Mouse (Mus musculus): ENCODE measurements around the gene Akirin1.

Gene Akirin1

DNA sequence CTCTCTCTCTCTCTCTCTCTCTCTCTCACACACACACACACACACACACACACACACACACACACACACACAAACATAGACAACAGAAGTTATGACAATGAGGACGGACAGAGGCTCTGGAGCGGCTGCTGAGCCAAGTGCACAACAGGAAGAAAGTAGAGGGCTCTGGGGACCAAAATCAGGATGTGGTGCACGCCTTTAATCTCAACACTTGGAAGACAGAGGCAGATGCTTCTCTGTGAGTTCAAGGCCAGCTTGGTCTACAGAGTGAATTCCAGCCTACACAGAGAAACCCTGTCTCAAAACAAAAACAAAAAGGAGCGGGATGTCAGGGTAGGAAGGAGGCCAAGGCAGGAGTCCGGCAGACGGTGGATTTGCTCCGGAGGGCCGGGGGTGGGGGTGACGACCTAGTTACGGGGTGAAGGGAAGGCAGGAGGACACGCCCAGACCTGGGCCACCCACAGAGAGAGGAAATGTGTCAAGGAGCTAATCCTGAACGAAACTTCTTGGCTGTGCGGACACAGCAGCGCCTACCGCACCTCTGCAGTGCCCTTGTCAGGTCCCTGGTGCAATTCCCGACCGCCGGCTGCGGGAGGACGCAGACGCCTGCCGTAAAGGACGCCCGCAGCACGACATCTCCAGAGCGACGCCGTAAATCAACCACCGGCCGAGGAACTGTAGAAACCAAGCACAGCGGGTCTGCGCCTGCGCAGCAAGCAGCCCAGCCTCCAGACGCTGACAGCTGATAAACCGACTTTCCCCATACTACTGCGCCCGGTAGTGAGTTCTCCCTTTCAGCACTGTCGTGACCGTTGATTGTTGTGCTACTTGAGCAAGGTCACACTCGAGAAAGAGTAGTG, 32.3 kb downstream of the Akirin1 start, which contains the start of gene Ndufs5:
Gene Ndufs5 (minus strand): TSS at position 629 of the 860 bp plus-strand sequence.
- peak; percentile 97 for DNase-seq (ENCODE audit: low spot score)

DNA sequence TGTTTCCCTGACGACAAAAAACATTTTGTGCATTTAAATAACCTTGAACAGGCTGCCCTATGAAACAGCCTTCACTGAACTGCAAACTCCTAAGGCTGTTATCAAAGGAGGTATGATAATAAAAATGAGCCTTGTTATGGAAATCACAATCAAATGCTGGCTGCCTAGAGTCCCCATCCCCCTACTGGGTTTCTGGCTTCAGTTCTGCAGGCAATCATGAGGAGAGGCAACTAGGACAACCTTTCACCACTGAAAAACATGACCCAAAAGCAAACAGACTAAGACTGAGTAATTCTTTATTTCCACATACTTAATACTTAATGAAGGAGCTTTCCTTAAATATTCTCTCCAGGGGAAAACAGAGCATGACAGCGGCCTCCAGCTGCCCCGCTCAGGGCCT, 37.7 kb downstream of the Akirin1 start:
- DNase-seq (ENCODE audit: low spot score): no peak

DNA sequence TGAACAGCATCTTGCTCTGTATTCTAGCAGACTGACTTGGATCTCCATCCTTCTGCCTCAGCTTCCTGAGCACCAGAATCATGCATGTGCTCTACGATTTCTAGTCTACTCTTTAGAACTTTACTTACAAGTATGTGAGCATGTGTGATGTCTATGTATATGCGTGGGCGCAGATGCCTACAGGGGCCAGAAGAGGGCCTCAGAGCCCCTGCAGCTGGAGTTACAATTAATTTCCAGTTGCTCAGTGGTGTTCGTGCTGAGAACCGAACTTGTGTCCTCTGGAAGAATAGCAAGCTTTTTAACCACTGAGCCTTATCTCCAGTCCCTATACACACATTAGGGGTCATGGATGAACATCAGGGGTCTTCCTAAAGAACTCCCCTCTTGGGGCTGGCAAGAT, 42.8 kb downstream of the Akirin1 start:
- DNase-seq (ENCODE audit: low spot score): no peak

DNA sequence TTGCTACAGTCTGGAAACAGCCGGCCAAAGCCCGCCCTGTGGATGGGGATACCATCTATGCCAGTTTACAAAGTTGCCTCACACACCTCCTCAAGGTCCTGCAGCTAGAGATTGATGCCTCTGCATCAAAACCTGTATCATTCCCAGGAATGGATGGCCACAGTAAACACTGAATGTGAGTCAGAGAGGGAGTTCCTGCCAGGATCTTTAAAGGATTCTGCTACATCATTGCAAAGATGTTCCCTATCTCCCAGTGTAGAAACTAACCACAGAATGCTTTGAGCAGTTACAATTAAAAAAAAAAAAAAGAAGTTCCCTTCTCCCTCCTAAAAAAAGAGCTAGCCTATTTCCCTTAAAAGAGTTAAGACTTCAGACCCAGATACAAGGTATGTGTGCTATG, 44.8 kb downstream of the Akirin1 start:
- DNase-seq (ENCODE audit: low spot score): no peak

DNA sequence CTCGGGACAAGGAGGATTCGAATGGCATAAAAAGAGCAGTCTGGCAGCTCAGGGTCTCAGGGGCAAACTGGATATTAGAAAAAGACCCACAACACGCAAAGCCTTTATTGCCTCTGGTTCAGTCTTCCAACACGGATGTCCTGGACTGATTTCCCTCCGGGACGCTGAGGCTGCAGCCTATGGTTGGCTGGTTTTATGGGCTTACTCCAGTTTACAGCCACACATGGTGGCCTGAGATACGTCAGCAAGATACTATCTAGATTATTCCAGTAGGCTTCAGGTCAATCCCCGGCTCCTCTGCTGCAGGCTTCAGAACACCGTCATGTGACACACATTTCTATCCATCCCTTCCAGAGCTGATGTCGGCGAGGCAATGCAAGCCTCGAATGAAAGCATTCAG, 56.8 kb downstream of the Akirin1 start:
- DNase-seq (ENCODE audit: low spot score): no peak

DNA sequence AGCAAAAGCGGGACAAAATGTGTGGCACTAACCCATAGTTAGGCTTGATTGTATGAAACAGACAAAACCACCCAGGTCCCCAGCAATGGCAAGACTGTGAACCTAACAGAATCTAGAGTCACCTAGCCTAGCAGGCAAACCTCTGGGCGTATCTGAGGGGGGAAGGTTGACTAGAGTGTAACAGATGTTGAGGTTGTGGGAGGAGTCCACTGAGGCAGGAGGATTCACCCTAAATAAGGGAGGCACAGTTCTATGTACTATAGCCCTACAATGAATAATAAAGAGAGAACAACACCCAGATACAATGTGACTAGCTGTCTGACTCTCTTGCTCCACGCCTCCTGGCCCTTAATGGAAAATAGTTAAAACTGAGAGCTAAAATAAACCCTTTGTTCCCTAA, 58.1 kb downstream of the Akirin1 start:
- no peak for DNase-seq (ENCODE audit: low spot score)

DNA sequence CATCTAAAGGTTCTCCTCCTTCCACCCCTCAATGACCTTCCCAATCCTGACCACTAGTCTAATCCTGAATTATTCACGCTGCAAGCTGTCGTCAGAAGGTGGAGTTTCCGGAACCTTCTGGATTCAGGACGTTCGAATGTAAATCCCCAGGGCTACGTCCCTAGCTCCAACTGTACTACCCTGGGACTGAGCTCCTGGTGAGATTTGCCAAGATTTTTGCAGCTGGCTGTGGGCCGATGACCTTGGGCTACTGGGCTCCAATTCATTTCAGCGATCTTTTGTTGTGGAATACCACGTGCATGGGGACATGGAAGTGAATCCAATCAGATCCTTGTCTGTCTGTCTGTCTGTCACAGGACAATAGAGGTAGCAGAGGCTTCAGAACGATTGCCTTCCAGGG, 59.8 kb downstream of the Akirin1 start:
- DNase-seq (ENCODE audit: low spot score): no peak

DNA sequence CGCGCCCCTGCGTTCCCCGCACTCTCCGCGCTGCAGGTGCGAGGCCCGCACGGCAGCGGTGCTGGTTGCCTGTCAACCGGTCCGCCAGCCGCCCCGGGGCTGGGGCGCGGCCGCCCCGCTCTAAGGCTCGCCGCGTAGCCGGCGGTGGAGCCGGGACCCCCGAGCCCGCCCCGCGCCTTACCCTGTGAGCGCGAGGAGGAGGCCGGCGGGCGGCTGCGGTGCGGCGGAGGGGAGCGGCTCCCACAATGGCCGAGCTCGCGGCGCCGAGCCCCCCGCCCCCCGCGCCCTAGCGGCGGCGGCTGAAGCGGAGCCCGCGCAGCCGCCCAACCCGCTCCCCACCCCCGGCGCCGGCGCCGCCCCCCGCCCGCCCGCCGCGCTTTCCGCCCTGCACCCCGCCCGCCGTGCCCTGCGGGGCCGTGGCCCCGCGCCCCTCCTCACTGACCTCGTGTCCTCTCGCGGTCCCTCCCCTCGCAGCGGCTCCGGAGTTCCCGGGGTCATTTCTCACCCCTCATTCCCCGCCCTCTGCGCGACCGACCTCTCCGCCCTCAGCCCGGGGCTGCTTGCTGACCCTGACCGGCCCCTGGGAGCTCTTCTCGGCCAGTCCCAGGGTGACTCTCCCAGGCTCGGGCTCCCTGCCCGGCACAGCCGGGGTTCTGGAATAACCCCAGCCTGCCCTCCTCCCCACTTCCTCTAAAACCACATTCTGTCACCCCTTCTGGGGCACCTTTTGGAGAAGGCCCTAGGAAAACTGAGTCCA, 62.9 kb downstream of the Akirin1 start:
- no peak for DNase-seq (ENCODE audit: low spot score)

DNA sequence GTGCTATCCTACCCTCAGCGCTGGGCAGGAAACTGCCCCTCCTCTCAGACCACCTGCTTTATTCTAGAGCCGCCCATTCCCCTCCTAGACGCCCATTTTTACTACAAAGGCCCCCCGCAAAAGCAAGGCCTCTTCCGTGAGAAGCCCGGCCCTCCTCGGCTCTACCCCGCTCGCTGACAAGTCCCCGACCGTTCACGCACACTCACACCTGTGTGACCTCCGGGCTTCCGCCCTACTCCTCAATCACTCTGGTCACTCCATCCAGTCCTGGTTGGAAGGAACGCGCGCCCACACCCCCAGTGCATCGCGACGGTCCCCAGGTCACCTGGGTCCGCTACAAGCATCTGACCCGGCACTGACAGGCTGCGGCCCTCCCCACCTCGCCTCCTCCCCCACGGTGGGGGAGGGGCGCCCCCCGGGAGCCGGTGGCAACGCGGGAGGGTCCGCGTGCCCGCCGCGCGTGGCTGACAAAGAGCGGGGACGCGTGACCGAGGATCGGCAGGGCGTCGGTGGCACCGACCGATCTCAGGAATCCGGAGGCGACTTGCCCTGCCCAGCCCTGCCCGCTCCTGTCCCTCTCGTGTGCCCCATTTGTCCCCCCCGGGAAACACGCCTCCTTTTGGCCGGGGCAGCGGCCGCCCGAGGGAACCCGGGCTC, 63.6 kb downstream of the Akirin1 start:
- no peak for DNase-seq (ENCODE audit: low spot score)

DNA sequence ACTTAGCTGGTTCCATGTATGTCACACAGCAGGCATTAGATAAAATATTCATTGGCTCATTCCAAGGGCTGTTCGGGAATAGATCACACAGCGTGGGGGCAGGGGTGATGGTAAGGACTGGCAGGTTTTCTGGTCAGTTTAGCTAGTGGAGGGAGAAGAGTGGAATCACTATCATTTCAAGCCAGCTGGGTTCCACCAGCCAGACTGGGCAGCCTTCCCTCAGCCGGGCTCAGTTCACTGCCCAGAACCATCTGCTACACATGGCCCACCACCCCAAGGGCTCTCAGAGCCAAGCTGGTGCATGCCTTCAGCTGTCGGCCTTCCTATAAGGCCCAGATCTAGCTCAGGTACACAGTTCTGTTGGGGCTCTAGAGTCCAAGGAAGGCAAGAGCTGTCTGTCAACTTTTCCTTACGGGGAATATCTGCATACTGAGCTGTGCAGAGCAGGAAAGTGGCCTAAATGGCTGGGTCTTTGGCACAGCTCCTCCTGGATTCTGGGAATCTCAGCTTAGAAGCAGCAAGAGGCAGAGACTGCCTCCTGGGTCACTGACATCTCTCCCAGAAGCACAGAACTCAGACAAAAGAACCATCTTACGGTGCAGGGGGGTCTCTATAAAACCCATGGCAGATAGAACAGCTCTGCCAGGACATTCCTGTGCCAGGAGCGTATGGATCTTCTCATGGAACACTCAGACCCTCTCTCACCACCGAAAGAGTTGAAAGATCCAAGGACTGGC, 64.5 kb downstream of the Akirin1 start:
- no peak for DNase-seq (ENCODE audit: low spot score)

DNA sequence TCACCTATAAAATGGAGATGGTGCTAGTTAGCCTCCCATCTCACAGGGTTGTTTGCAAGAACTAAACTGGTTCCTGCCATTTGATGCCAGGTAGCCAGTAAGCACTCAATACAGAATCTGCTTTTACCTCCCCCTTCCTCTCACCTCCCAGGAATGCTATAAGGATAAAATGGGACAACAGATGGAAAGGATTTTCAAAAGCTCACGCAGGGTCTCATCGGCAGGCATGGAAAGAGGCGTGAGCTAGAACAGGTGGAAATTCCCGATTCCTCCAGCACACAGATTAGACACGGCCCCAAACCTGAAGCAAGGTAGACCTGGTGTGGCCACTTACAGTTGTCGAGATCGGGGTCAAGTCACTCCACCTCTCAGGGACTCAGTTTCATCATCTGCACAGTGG, 65.1 kb downstream of the Akirin1 start:
- no peak for DNase-seq (ENCODE audit: low spot score)
